Mouse (Mus musculus): Measurements from ENCODE around the gene Atp10a. TPM values are rescaled to one million over a fixed set of nuclear protein-coding genes. Genes with fewer than 3 reads are reported as not detected.

Gene Atp10a
- polyA plus RNA-seq, 1 experiment from 2014 or later: 1.4 TPM

- 81% methylated on average over 4 of the region's 4 CpGs for WGBS
- ATAC-seq: no peak
- Histone ChIP-seq H3K4me3 (replicated peaks; ENCODE audit: low read length) (no peak overlapping the region), H3K9me3 (ENCODE audit: control insufficient read depth, low read length) (no peaks in the 10 kb centered on the region), H3K9ac (replicated peaks; ENCODE audit: low read depth, low read length) (no peak overlapping the region), H3K36me3 (ENCODE audit: control insufficient read depth, insufficient read depth) (no peaks in the 10 kb centered on the region), H3K4me1 (replicated peaks; ENCODE audit: control insufficient read depth, insufficient read depth, low read length) (no peaks in the 10 kb centered on the region), H3K27me3 (replicated peaks; ENCODE audit: control insufficient read depth, insufficient read depth, low read length) (no peaks in the 10 kb centered on the region), H3K27ac (ENCODE audit: low read length) (no peak overlapping the region), H3K4me2 (ENCODE audit: low read length) (no peak overlapping the region)
These were observed 86.0 kb downstream of the Atp10a start for GRCm38 (mm10) chr7:58742009-58742408.

DNA sequence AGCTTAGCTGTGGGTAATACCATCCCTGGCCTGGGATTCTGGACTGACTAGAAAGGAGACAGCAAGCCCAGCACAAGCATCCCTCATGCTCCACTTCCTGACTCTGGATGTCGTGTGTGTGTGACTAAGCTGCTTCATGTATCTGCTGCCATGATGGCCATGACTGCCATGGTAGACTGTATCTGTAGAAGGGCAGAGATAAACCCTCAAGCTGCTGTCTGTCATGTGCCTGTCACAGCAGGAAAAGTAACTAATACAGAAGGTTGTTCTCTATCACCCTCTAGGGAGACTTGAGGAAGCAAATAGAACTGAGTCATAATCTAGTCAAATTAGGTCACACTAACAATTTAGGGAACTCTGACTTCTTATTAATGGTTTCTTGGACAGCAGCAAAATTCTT is 86.7 kb downstream of the Atp10a start:
- H3K36me3 ChIP-seq (ENCODE audit: control insufficient read depth, insufficient read depth): no peaks in the 10 kb centered on the region
- H3K4me1 ChIP-seq (replicated peaks; ENCODE audit: control insufficient read depth, insufficient read depth, low read length): no peaks in the 10 kb centered on the region
- no peaks in the 10 kb centered on the region for H3K9me3 ChIP-seq (ENCODE audit: control insufficient read depth, low read length)
- no peak overlapping the region for H3K4me3 ChIP-seq (replicated peaks; ENCODE audit: low read length)
- 69% methylated on average over 1 of the region's 1 CpGs for WGBS
- ATAC-seq: no peak
- H3K27me3 ChIP-seq (replicated peaks; ENCODE audit: control insufficient read depth, insufficient read depth, low read length): no peaks in the 10 kb centered on the region
- no peak overlapping the region for H3K27ac ChIP-seq (ENCODE audit: low read length)
- H3K4me2 ChIP-seq (ENCODE audit: low read length): no peak overlapping the region
- H3K9ac ChIP-seq (replicated peaks; ENCODE audit: low read depth, low read length): no peak overlapping the region

DNA sequence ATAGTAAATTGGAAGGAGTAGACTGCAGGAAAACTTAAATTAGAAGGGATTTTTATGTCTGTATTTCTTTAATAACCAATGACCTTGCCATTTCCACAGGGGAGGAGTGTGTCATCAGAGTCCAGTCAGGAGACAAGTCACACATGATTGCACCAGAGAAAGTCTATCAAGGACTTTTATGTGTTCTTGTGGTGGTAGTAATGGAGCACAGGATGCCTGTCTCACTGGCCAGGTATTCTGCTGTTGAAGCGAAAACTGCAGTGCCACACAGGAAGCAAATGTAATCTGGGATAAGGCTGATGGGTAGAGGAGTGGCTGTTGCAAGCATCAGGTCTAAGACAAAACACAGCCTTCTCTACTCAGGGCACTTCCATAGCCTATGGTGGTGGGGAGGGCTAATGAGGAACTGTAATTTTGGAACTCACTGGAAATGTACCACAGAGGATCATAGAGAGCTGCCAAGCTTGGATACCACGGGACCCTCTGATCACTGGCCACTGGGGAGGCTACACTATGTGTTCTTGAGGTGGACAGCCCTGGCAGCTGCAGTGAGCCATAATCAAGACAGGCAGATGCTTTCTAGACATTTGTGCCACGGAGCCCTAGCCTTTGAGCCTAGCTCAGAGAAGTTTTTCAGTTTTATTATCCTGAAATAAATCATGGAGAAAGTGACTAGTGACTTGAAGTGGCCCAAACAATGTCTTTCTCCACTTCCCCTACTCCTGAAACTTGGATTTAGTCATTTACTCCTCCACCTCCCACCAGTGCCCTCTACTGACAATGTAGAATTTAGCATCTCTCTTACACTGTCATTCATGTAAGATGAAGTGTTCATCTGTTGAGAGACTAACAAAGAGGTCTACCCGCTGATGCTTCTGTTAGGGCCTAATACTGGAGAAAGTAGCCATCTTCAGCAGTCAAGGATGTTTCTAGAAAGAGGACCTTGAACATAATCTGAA is 87.7 kb downstream of the Atp10a start:
- H3K4me3 ChIP-seq (replicated peaks; ENCODE audit: low read length): no peak overlapping the region
- no peak for ATAC-seq
- no peak overlapping the region for H3K9ac ChIP-seq (replicated peaks; ENCODE audit: low read depth, low read length)
- no peaks in the 10 kb centered on the region for H3K27me3 ChIP-seq (replicated peaks; ENCODE audit: control insufficient read depth, insufficient read depth, low read length)
- no peaks in the 10 kb centered on the region for H3K9me3 ChIP-seq (ENCODE audit: control insufficient read depth, low read length)
- no peak overlapping the region for H3K27ac ChIP-seq (ENCODE audit: low read length)
- H3K36me3 ChIP-seq (ENCODE audit: control insufficient read depth, insufficient read depth): no peaks in the 10 kb centered on the region
- 82% methylated on average over 4 of the region's 4 CpGs for WGBS
- no peak overlapping the region for H3K4me2 ChIP-seq (ENCODE audit: low read length)
- no peaks in the 10 kb centered on the region for H3K4me1 ChIP-seq (replicated peaks; ENCODE audit: control insufficient read depth, insufficient read depth, low read length)

GRCm38 (mm10) chr7:58746817-58747216 is 90.9 kb downstream of the Atp10a start:
- Histone ChIP-seq H3K4me3 (replicated peaks; ENCODE audit: low read length) (no peak overlapping the region), H3K27ac (ENCODE audit: low read length) (no peak overlapping the region), H3K9ac (replicated peaks; ENCODE audit: low read depth, low read length) (no peak overlapping the region), H3K27me3 (replicated peaks; ENCODE audit: control insufficient read depth, insufficient read depth, low read length) (no peaks in the 10 kb centered on the region), H3K9me3 (ENCODE audit: control insufficient read depth, low read length) (no peaks in the 10 kb centered on the region), H3K36me3 (ENCODE audit: control insufficient read depth, insufficient read depth) (no peaks in the 10 kb centered on the region), H3K4me2 (ENCODE audit: low read length) (no peak overlapping the region), H3K4me1 (replicated peaks; ENCODE audit: control insufficient read depth, insufficient read depth, low read length) (no peaks in the 10 kb centered on the region)
- ATAC-seq: no peak
- WGBS: 85% methylated on average over 5 of the region's 5 CpGs

GRCm38 (mm10) chr7:58749904-58750612 is 94.1 kb downstream of the Atp10a start:
- ATAC-seq: no peak
- no peak overlapping the region for H3K4me3 ChIP-seq (replicated peaks; ENCODE audit: low read length)
- no peaks in the 10 kb centered on the region for H3K9me3 ChIP-seq (ENCODE audit: control insufficient read depth, low read length)
- no peaks in the 10 kb centered on the region for H3K36me3 ChIP-seq (ENCODE audit: control insufficient read depth, insufficient read depth)
- WGBS: 60% methylated on average over 6 of the region's 6 CpGs
- no peak overlapping the region for H3K4me2 ChIP-seq (ENCODE audit: low read length)
- H3K27ac ChIP-seq (ENCODE audit: low read length): no peak overlapping the region
- H3K9ac ChIP-seq (replicated peaks; ENCODE audit: low read depth, low read length): no peak overlapping the region
- H3K27me3 ChIP-seq (replicated peaks; ENCODE audit: control insufficient read depth, insufficient read depth, low read length): no peaks in the 10 kb centered on the region
- H3K4me1 ChIP-seq (replicated peaks; ENCODE audit: control insufficient read depth, insufficient read depth, low read length): no peaks in the 10 kb centered on the region

GRCm38 (mm10) chr7:58752041-58752440 is 96.1 kb downstream of the Atp10a start:
- H3K4me1 ChIP-seq (replicated peaks; ENCODE audit: control insufficient read depth, insufficient read depth, low read length): no peaks in the 10 kb centered on the region
- ATAC-seq: no peak
- no peaks in the 10 kb centered on the region for H3K36me3 ChIP-seq (ENCODE audit: control insufficient read depth, insufficient read depth)
- no peak overlapping the region for H3K9ac ChIP-seq (replicated peaks; ENCODE audit: low read depth, low read length)
- no peaks in the 10 kb centered on the region for H3K27me3 ChIP-seq (replicated peaks; ENCODE audit: control insufficient read depth, insufficient read depth, low read length)
- no peaks in the 10 kb centered on the region for H3K9me3 ChIP-seq (ENCODE audit: control insufficient read depth, low read length)
- no peak overlapping the region for H3K27ac ChIP-seq (ENCODE audit: low read length)
- H3K4me3 ChIP-seq (replicated peaks; ENCODE audit: low read length): no peak overlapping the region
- WGBS: 80% methylated on average over 5 of the region's 5 CpGs
- H3K4me2 ChIP-seq (ENCODE audit: low read length): no peak overlapping the region

DNA sequence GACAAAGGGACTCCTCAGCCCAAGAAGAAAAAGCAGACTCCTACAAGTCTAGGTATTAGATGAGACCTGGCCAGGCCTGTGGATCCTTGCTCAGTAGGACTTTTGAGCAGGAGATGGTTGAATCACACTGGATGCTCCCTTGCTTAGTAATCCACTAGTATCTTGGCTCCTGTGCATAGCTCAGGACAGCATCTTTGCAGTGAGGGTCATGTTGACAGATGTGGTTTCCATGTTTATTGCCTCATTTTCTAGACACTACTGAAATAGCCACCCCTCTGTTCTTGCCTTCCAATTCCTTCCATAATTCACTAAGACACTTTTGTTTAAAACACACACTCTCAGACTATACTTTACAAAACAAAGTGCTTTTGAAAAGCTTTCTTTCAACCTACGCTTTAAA is 98.1 kb downstream of the Atp10a start:
- Histone ChIP-seq H3K27ac (ENCODE audit: low read length) (no peak overlapping the region), H3K4me2 (ENCODE audit: low read length) (no peak overlapping the region), H3K36me3 (ENCODE audit: control insufficient read depth, insufficient read depth) (no peaks in the 10 kb centered on the region), H3K9me3 (ENCODE audit: control insufficient read depth, low read length) (no peaks in the 10 kb centered on the region), H3K27me3 (replicated peaks; ENCODE audit: control insufficient read depth, insufficient read depth, low read length) (no peaks in the 10 kb centered on the region), H3K4me3 (replicated peaks; ENCODE audit: low read length) (no peak overlapping the region), H3K9ac (replicated peaks; ENCODE audit: low read depth, low read length) (no peak overlapping the region), H3K4me1 (replicated peaks; ENCODE audit: control insufficient read depth, insufficient read depth, low read length) (no peaks in the 10 kb centered on the region)
- no peak for ATAC-seq
- 51% methylated on average over 1 of the region's 1 CpGs for WGBS

GRCm38 (mm10) chr7:58754536-58754935 is 98.6 kb downstream of the Atp10a start:
- Histone ChIP-seq H3K4me1 (replicated peaks; ENCODE audit: control insufficient read depth, insufficient read depth, low read length) (no peaks in the 10 kb centered on the region), H3K4me3 (replicated peaks; ENCODE audit: low read length) (no peak overlapping the region), H3K27me3 (replicated peaks; ENCODE audit: control insufficient read depth, insufficient read depth, low read length) (no peaks in the 10 kb centered on the region), H3K4me2 (ENCODE audit: low read length) (no peak overlapping the region), H3K9me3 (ENCODE audit: control insufficient read depth, low read length) (no peaks in the 10 kb centered on the region), H3K36me3 (ENCODE audit: control insufficient read depth, insufficient read depth) (no peaks in the 10 kb centered on the region), H3K27ac (ENCODE audit: low read length) (no peak overlapping the region), H3K9ac (replicated peaks; ENCODE audit: low read depth, low read length) (no peak overlapping the region)
- no peak for ATAC-seq
- 65% methylated on average over 4 of the region's 4 CpGs for WGBS

DNA sequence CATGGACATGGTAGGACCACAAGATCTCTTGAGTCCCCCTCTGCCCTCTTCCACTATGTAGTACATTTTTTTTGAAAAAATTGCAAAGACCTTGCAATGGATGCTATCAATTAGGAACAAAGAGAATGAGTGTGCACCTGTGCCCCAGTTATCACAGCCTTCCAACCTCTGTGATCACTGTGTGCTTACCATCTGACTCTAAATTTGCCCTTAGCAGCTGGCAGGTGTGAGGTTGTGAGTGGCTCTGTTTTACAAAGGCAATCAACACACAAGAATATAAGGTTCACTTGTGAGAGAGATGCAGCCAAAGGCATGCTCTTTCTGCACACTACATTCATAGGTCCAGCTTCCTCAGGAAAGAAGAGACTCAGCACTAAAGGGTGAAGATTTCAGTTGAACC is 99.1 kb downstream of the Atp10a start:
- H3K4me2 ChIP-seq (ENCODE audit: low read length): no peak overlapping the region
- no peak overlapping the region for H3K9ac ChIP-seq (replicated peaks; ENCODE audit: low read depth, low read length)
- no peaks in the 10 kb centered on the region for H3K27me3 ChIP-seq (replicated peaks; ENCODE audit: control insufficient read depth, insufficient read depth, low read length)
- H3K27ac ChIP-seq (ENCODE audit: low read length): no peak overlapping the region
- H3K4me1 ChIP-seq (replicated peaks; ENCODE audit: control insufficient read depth, insufficient read depth, low read length): no peaks in the 10 kb centered on the region
- no peak overlapping the region for H3K4me3 ChIP-seq (replicated peaks; ENCODE audit: low read length)
- no peaks in the 10 kb centered on the region for H3K36me3 ChIP-seq (ENCODE audit: control insufficient read depth, insufficient read depth)
- ATAC-seq: no peak
- no peaks in the 10 kb centered on the region for H3K9me3 ChIP-seq (ENCODE audit: control insufficient read depth, low read length)
